Mouse (Mus musculus): Measurements from ENCODE around the gene Kif21a.
A peak's percentile ranks its signal among the peaks of the same experiment; 100 is the strongest.

Gene Kif21a

DNA sequence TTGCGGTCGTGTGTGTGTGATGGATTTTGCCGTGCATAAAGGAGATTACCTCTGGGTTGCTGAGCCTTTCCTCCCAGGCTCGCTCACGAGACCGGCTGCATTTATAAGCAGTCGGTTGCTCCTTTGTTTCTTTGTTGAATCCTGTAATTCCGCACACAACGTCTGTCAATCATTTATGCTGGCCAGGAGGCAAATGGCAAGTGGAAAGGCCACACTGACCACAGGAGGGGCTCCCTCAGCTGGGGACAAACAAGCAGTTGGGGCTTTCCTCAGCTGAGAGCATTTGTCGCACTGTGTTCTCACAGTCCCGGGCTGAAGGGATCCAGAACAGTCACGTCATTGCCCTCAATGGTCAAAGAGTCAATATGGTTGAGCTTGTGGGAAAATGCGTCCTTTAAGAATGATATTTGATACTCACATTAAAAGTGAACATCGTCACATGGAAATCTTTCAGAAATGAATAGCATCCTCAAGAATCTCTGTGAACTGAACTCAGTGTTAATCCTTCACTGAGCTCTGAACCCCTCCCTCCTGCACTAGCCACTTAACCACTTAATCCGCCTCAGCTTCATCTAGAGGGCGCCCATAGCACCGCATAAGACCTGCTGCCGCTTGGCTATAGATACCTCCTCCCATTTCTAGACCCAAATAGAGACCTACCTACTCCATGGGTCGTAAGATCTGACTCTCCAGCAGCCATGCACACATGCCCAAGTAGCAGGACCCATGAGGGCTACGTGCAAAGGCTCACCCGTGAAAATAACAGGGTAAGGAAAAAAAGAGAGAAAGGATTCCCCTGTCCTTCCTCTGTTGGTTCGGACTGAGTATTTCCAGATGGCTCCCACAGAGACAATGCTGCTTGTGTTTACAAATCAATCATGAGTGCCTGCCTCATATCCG lies 32.2 kb downstream of the Kif21a start:
- peak in 1 of 2 experiments; percentile 21 for DNase-seq

DNA sequence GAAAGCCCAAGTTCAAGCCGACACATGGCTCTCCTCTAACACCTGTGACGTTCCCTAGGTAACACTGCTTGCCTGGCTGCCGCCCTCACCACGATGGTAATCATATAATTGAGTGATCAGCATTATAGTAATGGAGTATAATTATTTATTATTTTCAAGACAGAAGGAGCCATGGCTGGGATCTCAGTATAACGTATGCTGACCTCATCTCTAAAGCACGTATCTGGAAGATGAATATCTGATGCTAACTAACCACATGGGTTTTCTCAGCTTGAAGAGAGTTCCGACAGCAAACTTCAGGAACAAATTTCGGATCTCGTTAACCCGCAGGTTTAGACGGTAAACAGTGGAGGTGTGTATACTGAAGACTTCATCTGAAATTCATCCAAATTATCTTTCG lies 33.4 kb downstream of the Kif21a start:
- no peak for DNase-seq

DNA sequence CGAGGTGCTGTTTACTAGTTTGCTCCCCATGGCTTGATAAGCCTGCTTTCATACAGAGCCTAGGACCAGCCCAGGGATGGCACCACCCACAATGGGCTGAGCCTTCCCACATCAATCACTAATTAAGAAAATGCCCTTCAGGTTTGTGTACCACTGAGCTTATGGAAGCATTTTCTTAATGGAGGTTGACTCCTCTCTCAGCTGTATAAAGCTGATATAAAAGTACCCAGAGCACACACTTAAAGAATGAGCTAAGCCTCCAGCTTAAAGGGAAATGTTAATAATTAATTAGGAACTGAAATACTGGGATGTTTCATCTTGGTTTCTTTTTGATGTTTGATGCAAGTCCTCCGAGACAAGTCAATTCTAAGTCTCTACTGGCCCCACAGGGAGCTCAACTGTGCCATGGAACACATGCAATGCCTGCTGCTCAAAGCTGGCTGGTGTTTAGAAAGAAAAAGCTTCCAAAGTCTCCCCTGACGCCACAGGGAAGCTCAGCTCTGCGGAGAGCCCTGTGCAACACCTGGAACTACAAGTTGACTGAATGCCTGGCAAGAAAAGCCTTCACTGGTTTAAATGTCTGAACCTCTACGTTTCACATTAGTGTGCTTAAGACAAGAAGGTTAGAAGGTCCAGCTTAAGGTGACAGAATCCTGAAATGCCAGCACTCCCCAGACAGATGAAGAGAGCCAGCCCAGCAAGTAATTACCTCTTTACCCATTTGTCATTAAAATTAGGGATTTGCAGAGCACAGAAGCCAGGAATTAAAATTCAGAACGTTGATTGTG lies 36.8 kb downstream of the Kif21a start:
- no peak for DNase-seq

DNA sequence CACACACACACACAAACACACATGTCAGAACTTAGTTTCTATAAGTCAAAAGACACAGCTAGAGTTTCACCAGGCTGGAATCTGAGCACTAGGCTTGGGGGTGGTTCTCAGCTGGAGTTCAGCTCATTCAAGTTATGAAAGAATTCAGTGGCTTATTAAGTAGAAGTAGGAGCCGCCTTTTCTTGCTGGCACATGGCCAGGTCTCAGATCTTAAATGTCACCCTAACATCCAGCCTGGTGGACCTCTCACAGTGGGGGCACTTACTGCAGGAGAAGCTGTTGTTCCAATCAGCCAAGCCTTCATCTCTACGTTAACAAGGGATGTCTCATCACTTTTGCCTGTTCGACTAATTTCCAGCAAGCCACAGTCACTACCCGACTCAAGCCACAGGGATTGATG lies 39.5 kb downstream of the Kif21a start:
- DNase-seq = no peak

DNA sequence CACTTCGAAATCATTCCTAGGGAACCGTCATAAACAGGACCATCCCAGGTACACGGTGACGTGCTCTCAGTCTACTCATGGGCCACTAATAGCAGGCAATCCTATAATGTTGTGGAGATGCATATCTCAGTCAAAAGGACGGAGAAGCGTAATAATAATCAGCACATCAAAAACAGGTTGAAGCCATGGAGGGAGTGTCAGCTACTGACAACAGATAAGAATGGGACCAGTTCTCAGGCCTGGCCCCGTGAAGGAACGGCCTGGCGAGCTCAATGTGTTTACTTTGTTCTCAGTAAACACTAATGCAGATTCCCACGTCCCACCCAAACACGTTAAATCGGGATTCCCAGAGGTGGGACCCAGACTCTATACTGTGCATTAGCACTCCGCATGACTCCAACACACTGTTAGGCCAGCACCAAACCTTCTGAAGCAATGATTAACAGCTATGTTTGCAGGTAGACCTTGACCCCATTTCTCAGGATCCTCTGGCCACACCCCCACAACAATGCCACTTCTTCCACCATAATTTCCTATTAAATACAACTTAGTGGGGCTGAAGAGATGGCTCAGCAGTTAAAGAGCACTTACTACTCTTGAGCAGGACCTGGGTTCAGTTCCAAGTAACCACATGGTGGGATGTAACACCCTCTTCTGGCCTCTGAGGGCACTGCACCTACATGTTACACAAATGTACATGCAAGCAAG lies 42.5 kb downstream of the Kif21a start:
- no peak for DNase-seq

DNA sequence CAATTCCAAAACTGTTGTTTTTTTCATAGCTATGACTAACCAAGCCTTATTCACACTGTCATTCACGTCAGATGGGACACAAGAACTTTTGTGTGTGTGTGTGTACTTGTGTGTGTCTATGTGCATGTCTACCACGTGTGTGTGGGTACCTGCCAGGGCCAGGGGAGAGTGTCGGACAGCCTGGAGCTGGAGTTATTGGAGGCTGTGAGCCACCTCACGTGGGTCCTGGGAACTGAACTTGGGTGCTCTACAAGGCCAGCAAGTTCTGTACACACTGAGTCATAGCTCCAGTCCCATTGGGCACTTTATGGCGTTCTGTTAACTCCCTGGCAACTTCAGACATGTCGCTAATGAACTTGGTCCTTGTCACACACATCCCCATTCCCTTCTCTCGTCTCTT lies 45.0 kb downstream of the Kif21a start:
- no peak for DNase-seq

DNA sequence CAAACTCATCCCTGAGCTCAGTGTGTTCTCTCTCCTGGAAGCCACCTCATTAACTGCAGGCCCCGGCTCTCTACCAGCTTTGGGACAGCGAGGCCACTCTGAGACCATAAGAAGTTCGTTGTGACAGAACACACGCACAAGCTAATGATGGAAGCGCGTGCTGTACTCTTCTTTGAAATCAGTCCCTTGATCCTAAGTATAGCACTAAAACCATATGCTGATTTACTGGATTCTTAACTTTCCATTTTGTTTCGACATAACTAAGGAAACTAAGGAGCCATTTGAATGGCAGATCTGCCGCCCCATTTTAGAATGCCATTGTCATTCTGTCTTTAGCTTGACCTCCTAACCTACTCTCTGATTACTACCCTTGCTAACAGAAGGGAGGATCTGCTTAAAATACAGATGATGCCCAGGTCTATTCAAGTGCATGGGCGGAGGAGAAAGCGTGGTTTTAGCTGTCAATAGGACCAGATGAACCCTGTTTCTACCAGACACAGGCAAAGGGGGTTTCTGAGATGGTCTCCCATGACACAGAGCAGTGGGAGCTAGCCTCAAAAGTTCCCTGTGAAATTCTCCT lies 48.6 kb downstream of the Kif21a start:
- DNase-seq = no peak

DNA sequence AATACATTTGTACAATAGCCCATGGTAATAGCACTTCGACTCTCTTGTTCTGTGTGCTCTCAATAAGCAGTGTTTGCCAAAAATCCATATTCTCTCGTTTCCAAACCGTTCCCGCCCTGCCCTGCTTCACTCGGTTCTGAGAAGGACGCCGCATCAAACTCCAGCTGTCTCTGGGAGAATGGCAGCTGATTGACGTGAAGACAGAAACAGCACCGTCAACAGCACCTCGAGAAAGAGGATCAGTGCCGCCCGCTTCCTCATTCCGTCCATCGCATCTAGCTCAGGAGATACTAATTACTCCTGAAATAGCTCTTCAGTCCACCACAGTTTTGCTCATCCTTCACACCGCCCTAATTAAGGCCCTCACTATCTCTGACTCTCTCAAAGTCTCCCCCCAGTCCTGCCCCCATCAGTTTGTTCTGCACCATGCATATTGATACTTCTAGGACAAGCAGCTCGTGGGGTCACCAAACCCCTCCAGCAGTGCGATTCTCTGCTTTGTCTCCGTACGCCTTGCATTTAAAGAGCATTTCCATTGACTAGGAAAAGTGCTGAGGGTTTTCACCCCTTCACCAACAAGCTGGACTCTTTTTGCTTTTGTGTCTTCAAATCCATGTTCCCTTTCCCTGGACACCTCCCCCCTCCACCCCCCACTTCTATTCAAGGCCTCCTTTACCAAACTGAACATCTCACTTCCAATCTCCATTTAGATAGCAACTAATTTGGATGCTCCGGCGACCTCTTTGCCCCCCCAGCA lies 49.3 kb downstream of the Kif21a start:
- DNase-seq = no peak

DNA sequence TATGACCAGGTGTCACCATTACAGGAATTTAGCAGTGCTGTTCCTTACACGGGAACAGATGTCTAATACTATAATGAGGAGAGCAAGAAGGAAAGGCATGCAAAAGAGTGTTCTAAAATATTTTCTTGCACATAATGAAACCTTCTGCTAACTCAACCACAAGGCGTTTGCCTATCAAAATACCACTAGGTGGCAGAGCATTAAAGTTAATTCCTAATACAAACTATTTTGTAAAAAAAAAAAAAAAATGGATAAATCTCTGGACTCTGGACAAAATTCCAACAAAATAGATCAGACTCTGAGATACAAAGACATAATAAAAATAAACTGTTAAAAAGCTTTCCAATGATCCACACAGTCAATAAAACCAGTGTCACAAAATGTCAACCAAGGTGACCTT lies 56.9 kb downstream of the Kif21a start:
- no peak for DNase-seq

DNA sequence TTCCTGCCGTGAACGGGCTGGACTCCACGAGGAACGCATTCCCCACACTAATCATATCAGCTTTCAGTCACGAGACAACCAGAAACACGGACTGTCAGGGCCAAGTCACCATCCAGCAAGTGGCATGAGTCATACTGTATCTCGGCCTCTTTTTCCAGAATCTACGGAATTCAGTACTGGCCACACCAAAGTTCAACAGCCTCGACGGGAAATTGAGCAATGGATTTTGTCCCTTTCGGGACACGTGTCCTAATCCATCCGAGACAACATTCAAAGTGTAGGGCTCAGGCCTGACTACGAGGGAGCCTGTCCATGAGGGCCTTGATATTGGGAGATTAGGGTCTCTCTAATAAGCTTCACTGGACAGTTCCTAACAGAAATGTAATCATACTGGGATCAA lies 57.4 kb downstream of the Kif21a start:
- DNase-seq = no peak

DNA sequence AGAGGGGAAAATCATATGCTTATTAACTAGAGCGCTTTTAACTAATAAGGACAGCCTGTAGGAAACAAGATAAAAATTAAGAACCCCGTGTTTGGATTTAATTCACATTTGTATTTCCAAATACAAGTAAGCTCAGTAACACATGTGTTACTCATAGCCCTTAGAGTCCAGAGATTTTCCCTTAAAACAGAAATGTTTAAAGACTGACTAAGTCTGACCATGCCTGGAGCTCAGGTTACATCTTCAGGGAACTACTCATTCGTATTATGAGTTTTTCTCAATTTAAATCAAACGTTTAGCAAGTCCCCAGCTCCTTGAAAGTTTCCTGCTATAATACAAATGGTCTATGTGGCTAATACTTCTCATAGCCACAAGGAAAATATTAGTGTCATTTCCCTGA lies 57.9 kb downstream of the Kif21a start:
- DNase-seq = no peak

DNA sequence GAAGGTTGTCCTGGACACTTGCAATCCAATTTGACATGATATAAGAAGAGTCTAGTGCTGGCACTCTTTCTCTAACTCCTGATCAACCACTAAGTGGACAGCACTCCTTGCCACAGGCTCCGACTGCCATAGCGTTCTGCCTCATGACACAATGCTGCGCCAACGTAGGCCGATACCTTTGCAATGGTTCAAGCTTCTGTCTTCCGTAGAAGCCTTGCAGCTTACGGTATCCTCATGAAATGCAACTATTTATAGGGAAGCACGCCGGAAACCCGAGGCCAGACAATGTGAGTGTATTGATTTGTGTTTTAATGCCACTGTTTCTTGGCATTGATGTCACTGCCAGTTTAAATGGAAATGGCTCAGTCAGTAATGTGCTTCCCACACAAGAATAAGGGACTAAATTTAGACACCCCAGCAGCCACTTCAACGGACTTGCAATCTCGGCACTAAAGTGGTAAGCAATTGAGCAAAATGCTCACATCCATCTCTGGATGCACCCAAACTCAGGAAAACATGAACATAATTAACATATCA lies 62.0 kb downstream of the Kif21a start:
- DNase-seq = no peak

DNA sequence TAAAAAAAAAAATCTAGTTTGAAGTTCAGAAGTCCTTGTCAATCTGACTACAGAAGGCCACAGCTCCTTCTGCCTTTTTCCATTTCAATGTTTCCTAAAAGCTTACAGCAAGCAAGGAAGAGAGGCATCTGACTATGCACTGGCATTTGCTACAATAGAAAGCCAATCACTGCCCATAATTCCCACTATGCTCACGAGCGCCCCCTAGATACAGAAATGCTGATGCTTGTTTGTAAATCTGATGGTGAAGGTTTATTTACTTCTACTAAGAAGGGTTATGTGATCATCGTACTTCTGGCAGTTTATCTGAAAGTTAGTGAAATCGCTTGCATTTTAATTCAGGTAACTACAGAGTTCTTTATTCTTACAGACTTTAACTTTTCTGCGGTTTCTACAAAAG lies 73.8 kb downstream of the Kif21a start:
- no peak for DNase-seq

DNA sequence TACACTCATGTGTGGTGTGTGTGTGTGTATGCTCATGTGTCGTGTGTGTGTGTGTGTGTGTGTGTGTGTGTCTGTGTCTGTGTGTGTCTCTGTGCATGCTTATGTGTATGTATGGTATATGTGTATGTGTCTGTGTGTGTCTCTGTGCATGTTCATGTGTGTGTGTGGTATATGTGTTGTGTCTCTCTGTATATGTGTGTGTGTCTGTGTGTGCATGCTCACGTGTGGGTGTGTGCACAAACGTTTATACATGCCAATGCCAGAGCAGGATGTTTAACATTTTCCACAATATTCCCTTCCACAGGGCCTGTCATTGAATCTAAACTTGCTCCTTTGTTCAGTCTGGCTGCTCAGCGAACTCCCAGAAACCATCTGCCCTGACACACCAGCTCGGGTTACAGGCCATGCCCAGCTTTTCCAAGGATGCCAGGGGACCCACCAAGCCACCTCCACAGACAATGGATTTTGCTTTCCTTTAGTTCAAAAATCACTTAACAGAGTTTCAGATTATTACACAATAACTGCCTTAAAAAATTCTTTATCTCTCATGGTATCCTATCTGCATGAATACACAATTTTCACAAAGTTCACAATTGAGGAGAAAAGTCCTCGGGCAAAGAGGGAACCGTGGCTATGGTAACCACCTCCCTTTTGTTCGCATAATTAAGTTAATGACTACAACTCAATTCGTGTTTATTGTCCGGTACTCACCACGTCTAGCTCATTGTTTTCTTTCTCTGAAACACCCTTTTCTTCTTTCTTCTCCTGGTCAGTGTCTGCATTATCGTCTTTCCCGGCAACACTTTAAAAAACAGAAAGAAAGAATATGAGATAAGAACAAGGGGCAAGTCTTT lies 77.6 kb downstream of the Kif21a start:
- no peak for DNase-seq

DNA sequence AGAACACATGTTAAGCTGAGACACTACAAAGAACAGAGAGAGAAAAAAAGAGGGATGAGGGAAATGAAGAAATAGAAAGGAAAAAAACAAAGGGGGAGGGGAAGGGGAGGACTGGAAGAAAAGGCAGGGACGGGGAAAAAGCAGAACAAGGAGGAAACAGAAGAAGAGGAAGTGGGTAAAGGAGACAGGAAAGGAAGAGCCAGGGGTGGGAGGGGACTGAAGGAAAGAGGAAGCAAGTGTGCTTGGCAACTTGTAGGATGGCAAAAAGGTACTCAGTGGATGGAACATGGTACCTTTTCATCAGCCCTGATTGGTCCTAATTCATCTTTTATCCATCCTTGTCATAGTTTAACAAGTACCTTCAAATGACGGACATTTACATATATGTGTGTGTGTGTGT lies 86.4 kb downstream of the Kif21a start:
- DNase-seq = no peak

DNA sequence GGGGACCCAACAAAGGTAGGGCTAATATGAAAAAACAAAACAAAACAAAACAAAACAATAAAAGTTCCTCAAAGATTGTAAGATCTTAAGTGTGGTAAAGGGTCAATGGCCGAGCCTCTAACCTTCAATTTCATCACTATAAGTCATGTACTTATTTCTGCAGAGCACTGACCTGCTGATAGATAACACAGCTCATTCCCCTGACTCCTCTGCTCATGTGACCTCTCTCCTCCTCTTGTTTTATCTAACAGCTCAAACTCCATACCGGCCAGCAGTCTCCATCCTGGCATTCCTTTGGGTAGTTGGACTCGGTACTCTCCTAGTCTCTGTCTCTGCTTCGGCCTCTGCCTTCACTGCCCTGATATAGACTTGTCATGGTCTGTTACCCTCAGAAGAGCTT lies 87.2 kb downstream of the Kif21a start:
- DNase-seq = no peak

DNA sequence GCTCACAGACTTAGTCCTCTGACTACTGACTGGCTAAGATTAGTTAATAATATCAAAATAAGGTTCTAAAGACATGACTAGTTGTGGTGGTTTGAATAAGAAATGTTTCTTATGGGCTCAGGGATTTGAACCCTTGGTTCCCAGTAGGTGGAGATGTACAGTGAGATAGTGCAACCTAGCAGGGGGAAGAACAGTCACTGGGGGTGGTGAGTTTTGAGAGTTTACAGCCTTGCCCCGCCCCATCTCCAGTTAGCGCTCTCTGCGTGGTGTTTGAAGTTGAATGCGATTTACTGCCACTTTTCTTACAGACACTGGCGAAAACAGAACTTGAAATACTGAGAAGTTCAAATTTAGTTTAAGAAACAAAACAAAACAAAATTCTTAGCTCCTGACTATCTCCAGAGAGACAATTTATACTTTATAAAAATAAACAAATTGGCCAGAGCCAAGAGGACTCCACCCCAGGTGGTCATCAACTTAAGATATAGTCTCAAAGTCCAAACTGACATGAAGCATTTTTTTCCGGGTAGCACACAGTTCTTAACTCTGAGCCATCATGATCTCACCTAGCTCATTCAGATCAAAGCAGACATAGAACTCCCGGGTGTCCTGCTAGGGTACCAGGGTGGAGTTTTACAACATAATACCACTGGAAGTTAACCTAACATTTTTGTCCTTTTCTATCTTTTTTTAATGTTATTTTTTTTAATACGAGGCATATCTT lies 88.8 kb downstream of the Kif21a start:
- no peak for DNase-seq

DNA sequence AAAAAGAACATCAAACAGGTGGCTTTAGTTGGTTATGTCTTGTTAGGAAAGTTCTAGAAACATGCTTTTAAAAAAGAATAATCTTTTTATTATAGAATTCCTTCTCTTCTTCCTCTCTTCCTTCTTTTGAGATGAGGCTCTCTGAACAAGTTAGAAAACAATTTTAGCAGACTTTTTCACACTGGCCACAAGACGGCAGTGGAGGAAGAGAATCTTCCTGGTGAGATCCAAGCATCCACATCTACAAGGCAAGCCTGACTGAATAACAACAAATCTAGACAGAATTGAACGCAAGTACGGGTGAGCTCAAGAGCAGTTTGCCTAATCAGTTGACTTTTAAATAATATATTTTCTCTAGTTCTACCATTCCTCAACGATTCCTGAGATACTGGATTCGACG lies 98.4 kb downstream of the Kif21a start:
- no peak for DNase-seq

DNA sequence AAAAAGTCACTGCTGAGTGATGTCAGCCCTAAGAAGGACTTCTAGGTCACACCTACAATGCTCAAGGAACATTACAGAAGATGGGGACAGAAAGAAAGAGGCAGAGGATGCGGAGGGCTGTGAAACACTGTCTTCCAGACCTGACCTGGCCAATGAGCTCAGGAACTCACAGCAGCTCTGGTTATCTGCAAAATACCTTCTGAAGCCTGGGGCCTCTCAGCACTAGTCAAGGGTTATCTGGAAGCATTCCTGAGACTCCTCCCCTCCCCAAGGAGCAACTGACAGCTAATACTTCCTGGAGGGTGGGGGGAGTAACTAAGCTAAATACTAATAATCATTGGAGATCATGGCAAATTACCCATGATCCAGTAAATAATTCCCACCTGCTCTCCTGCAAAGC lies 111.3 kb downstream of the Kif21a start:
- DNase-seq = no peak

DNA sequence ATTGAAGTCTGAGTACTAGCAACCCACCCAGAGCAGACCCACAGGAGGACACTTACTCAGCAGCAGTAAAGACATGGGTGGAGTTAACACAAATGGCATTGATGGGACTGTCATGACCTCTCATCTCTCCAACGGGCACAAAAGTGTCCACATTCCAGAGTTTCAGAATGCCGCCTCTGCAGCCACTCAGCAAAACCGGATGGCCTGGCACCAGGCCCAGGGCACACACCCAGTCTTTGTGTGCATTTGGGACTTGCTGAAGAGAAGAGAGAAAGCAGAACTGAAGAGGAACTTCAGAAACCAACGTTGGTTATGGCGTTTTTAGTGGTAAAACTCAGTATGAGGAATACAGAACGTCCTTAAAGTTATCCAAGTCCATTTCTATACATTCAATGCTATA lies 114.2 kb downstream of the Kif21a start:
- DNase-seq = peak; percentile 13 to 21

DNA sequence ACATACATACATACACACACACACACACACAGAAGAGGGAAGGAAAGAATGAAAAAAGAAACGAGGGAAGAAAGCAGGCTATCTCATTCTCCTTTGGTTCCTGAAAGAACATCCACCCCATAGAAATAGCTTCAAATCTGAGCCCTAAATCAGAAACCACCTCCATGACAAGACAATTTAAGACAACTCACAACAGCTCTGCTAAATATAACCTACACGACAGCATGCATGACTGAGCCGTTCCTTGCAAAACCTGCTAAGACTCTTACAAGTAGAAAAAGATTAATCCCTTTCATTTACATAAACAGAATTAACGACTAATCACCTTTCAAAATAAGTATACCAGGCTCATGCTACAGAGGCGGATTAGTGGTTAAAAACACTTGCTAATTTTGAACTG lies 118.3 kb downstream of the Kif21a start:
- no peak for DNase-seq
